Mouse (Mus musculus): Measurements from ENCODE around the gene H2afy2.

DNA sequence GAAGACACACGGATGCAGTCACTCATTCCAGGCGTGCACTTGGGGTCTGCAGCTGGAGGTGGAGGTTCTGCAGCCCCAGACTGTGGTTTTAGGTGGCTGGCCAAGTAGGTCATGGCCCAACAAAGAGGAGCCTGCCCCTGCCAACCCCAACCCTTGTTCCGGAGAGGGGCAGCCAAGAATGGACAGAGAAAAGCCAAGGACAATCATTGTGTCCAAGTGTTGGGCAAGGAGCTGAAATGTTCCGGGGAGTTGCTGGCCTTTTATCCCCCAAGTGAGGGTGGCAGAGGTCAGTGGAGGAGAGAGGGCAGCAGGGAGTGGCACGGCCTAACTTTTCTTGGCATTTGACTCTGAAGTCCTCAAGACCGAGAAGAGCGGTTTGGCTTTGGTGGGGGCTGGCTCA, 63.6 kb downstream of the H2afy2 start:
- TF ChIP-seq CTCF (IDR thresholded peaks at IDR 0.05; ENCODE audit: low read depth) (no peak), EP300 (IDR thresholded peaks at IDR 0.05; ENCODE audit: low read depth) (no peak)
